Mouse (Mus musculus) thymus, postnatal 36 days (tissue): Measurements from ENCODE around the gene Nsdhl.

Source experiments
- DNase-seq, 2 experiments: peaks; one replicate each; pipeline ENCODE4 v3.0.0; 2022; ENCODE audit warnings: mixed read lengths in 2 of 2

Gene Nsdhl

DNA sequence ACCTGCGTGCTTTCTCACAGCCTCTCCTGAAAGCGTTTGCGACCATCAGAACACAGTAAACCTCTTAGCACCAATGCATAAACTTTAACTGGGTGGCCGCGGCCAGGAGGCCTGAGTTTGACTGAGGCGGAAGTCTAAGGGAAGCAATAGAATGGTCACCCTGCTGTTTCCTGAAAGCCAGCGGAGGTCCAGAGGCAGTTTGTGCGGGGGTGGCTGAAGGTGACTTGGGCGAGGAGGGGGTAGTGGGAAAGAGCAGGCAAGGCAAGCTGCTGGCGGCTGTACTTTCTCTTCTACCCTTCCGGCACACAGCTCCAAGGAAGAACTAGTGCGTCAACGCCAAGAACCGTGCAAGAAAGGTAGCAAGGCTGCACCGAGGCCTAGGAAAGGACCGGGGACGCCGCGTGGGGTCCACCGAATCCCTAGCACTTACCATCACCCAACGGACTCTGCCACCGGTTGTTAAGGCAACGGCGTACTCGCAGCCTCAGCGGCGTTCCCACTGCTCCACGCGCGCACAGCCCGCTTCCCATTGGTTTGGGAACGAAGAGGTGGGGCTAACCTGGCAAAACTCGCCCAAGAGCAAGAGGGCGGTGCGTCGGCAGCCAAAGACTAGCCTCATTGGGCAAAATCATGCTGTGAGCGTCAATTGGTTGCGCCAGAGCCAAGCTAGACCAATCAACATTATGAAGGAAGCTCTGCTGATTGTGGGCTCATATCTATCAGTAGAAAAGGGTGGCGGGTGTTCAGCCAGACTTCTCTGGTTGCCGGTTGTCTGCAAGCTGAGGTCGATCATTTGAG, at the start of gene Nsdhl, which contains the start of gene Cetn2:
Nsdhl (plus strand) TSS at position 674 of the 798 bp plus-strand sequence.
Cetn2 (minus strand) TSS at position 528 of the 798 bp plus-strand sequence.
- DNase-seq: peak; percentile 78 to 88

DNA sequence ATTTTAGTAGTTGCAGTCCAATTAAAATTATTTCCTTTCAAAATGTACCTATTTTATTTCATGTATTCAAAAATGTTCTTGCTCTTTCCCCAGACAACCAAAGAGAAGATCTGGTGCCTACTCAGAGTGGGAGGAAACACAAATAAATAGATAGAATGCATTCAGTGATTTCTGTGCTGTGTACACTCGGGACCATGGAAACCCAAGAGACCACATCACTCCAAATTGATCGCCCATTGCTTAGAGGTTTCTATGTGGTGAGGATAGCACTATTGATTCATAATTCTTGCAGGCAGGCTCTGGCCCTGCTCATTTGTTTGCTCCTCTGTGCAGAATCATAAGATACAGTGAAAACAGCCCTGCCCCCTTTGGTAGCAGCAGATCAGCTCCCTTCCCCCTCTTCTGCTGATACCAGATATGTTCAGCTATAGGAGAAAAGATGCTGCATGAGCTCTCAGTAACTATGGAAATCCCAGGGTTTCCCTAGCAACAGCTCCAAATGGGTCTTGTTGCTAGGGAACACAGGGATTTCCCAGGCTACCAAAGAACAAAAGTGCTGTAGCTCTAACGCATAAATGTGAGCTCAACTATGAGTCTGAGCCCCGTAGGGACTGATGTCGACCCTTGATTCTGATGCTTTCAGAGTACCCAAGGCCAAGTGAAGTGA, 22.8 kb upstream of the Nsdhl start:
- no peak for DNase-seq

DNA sequence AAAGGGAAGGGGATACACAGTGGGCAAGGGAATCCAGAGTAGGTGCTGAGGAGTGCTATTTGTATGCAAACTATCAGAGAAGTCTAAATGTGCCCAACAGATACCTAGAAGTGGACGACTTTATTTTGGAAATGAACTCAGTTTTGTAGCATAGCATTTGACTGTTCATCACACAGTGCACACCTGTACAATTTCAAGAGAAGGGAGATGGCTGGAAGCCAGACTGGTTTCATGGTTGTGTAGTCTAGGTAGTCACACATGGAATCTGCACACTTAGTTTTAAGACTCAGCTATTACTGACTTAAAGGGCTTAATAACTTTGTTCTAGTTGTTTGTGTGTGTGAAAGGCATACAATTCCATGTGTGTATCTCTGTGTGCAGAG, 22.3 kb upstream of the Nsdhl start:
- DNase-seq: no peak

DNA sequence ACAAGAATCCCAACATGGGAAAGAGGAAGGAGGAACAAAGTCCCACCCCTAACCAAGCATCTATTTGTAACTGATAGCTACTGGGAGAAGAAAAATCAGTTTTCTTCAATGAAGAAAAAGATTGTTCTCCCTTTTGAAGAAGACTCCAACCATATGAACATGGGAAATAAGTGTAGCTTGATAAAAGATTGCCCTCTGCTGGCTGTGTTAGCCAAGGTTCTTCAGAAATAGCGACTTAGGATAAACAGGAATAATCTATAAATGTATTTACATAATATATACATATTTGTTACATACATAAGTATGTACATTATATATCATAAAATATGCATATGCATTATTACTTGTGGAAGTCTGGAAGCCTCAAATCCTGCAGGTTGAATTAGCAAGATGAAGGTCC, 15.8 kb upstream of the Nsdhl start:
- DNase-seq: no peak

DNA sequence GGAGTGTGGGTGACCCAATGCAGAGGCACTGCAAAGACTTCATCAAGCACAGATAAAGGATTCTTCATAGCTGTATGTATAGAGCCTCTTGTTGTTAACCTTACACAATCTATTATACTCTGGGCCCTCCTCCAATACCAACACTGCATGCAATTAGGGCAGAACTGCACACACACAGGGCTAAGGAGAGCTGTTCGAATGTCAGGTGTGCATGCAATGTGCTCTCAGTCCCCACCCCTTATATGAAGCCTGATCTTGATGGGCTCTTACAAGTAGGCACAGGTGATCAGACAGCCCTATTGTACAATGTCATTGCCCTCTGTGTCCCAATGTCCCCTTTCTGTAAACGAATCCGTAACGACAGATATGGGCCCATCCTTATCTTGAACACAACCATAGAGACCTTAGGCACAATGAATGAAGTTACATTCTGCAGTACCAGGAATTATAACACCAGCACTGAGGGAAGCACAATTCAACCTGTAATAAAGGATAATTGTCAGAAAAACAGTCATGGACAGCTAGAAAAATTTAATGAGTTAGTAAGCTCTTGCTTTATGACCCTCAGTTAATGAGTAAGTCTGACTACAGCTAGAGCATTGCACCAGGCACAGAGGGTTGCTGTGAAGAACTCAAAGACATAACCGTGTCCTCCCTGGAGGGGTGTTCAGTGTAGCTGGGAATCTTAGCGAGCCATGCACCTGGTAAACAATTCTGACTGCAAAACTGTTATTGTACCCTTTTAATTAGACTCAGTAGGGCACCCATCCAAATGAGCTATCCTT, 10.5 kb upstream of the Nsdhl start:
- DNase-seq: no peak

DNA sequence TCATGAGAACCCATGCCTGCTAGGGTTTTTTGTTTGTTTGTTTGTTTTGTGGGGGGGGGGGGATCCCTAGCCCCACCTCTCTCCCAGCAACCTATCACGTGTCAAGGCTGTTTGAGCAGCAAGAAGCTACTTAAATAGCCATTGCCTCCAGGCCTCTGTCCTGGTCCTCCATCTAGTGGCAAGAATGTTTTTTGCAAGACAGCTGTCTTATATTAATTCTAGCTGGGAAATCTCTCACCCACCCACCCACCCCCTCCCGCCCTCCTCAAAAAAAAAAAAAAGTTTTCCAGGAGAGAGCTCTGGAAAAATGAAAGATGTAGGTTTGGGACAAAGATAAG, 10.0 kb upstream of the Nsdhl start:
- no peak for DNase-seq

DNA sequence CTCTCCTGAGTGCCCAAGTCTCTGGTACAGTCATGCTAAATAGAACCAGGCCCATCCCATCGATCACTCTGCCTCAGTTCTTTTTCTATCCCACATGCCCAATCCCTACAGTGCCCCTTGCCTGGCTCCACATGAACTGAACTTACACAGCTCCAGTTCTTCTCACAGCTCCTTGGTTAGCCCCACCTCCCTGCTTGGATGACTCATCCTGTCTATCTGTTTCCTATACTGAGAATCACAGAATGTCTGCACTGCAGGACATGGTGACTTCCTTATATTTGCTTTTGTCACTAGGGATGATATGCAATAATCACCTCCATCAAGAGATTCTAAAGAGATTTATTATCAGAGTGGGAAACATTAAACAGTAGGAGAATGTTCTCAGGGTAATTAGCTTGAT, 6.7 kb upstream of the Nsdhl start:
- DNase-seq: no peak

DNA sequence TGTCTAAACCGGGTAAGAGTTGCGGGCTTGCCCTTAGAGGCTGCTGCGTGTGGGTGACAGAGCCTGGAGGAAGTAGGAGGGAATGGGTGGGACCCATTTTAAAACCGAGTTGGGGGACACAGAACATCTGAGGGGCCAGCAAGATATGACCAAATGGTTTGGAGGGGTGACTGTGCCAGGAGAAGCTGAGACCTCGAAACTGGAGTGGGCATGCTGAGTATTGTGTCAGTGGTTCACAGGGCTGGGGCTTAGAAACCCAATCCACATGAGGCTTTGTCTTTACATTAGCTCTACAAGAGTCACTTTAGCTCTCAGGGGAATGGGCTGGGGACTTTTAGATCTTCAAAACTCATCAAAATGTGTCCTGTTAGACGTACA, 314 bp downstream of the Nsdhl start:
- DNase-seq: no peak

DNA sequence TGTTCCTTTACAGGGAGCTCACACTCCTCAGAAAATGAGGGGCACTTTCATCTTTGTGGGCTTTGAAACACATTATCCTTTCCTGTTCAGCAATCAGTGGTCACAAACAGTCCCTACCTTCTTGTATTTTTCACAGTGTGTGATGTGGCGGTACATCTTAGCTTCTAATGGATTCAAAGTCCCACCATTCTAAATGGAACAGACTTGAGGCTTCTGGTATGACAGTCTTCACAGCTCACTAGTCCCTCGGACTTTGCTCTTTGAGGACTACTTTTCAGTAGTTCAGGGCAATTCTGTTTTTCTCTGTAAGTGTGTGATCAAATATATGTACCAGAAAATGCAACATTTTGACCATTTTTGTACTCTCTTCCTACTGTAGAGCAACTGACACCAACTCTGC, 3.0 kb downstream of the Nsdhl start:
- DNase-seq: no peak

DNA sequence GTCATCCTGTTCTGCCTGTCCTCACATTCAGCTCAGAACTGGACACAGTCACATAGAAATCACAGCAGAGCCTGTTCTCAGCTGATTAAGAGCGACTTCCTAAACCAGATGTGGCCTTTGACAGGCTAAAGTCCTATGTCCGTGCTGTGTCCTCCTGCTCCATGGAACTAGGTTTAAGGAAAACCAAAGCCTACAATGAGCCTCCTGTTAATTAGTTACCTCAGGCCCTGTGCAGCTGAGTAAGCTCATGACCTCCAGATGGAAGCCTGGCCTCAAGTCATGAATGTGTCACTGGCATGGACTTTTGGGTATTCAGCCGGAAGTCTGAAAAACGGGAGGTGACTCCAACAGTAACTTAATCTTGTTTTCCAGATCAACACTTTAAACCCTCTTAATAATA, 35.1 kb downstream of the Nsdhl start:
- DNase-seq: no peak

DNA sequence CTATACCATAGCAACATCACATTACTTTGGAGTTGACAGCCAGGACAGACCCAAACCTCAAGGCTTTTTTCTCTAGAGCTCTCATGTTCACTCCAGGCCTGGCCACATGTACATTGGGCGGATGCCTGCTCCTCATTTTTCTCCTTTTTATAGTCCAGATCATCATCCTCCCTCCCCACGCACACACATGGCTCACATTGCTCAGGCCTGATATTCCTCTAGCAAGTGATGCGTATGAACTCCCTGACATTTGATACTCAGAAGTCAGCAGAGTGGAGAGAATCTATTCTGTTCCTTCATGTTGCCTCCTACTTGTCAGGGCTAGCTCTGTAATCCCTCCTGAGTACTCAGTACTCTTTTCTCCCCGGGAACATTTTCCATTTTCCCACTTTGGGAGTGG, 38.1 kb downstream of the Nsdhl start:
- no peak for DNase-seq

DNA sequence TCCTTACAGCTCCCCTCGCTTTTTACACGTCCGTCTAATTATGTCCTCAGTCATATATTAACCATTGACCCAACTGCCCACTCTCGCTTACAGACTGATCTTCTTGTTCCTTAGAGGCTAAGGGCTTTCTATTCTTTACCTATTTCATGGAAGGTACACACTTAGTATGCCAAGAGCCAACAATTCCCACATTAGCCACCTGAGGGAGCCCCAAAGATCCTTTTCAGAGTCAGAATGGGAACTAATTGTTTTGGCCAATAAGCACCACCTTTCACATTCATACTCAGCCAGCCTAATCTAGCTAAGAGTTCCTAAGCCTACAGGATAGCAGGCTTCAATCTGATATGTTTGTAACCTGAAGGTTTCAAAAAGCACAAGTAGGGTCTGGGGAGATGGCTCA, 42.1 kb downstream of the Nsdhl start:
- DNase-seq: peak in 1 of 2 experiments; percentile 2

DNA sequence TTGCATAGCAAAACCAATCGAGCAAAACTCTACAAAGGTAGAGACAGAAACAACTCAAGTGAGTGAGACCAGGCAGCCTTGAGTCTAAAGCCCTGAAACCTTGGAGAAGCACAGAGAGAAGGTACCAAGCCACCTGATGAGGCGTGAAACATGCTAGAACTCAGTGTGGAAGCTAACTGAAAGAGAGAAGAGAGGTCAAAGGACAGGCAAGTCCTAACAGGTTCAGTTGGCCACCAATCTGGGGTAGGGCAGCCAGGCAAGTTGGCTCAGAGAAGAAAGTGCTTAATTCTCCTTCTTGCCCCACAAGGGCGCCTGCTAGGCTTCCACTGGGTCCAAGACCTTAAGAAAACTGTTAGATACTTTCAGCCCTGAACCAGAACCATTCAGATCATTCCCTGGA, 43.2 kb downstream of the Nsdhl start:
- DNase-seq: no peak

DNA sequence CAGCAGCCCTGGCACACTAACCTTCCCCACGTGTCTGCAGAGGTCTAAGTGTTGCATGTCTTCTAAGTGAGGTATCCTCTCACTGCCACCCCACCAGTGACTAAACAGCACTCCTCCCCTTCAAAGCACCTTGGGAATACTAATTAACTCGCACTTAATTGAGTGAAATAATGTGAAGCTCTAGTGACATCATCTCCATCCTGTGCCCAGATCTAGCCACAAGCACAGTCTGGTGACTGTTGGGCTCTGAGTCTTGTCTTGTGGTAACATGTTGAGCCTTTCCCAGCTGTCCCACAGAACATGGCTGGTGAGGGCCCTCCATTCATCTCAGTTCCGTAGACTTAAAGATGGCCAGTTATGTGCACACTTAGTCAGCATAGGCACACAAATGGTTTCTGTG, 44.4 kb downstream of the Nsdhl start:
- no peak for DNase-seq

DNA sequence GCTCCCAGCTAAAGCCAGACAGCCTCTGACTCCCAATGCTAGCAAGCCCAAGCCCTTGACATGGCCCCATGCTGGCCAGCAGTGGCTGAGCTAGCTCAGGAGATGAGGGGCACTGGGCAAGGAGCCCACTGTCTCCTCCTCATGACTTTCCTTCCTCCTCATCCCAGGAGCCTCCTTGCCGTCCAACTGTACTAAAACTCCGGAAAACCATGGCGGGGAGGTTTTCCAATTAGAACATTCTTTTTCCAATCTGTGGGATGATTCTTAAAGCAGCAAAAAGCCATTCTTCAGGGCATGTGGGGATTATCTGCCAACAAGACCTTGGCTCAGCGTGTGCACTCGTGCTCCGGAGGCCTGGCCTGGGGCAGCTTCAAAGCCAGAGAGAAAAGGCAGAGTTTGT, 64.5 kb downstream of the Nsdhl start:
- no peak for DNase-seq

DNA sequence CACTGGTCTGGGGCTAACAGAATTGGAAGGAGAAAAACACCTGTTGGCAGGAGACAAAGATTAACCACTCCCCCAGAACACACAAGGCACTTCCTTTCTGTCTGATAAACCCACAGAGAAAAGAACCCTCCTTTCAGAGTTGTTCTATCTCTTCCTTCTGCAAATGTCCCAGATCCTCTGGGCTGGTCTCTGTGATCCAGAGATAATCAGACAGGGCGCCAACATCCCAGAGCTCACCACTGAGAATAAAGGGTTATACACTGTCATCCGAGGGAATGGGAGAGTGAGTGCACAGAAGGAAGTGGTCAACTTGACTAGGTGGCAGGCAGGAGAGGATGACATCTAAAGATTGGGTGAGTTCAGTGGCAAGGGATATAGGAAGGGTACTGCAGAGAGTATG, 67.2 kb downstream of the Nsdhl start:
- DNase-seq: no peak

DNA sequence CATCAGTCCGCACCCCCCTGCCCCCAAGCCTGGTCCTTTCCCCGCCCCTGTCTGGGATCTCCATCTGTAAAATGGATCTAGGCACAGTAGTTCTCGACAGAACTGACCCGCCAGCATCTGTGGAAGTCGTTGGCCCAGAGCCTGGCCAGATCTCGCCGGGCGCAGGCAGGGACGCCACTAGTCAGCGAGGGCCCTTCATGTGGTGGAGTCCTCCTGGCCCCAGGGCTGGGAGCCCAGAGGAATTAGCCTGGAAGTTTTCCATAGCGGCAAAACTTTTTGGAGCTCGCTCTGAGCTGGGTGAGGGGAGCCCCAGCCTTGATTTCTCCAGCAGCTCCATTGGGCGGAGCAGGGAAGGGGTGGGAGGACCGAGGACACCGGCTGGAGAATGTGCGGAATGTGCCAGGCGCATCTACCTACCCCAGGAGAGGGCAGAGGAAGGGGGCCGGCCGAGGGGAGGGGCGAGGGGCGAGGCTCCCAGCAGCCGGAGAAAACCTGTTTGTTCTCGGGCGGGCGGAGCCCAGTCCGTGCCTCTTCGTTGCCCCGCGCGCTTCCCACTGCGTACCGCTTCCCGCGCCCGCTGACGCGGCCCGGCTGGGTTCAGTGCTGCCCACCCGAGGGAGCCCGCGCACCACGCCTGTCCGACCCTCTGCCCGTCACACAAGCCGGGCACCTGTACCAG, 68.6 kb downstream of the Nsdhl start, which contains the start of gene Zfp185:
Zfp185 (plus strand) TSS at position 499 of the 679 bp plus-strand sequence.
- DNase-seq: peak; percentile 60 to 71

DNA sequence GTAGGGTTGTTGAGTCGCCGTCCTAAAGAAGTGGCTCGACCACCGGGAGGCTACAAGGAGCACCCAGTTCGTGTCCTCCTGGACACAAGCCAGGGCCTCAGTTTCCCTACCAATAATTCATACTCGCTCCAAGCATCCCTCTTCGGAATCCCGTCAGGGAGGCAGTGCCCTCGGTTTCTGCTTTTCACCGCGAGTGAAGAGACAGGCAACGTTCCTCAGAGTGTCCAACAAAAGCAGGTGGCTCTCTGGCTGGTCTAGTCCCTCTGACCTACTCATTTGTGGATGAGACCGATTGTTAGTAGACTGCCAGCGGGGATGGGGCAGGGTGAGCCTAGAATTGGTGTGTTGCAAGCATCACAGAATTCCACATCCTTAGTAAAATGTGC, 69.2 kb downstream of the Nsdhl start:
- no peak for DNase-seq

DNA sequence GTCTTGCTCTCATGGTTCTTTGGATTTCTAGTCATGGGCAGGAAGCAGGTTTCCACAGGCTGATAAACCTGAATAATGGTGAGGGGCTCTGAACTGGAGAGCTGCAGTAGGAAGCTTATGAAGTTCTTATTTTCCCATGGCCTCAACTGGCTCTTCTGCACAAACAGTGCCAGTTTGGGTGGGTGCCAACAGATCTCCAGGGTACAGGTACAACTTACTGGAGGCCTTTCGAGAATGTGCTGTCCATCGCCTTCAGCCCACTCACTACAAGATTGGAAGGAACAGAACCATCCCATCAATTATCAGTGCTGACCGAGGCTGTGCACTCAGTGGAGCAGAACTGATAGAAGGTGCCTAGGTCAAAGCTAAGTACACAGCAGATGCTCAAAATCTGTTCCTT, 70.1 kb downstream of the Nsdhl start:
- no peak for DNase-seq

DNA sequence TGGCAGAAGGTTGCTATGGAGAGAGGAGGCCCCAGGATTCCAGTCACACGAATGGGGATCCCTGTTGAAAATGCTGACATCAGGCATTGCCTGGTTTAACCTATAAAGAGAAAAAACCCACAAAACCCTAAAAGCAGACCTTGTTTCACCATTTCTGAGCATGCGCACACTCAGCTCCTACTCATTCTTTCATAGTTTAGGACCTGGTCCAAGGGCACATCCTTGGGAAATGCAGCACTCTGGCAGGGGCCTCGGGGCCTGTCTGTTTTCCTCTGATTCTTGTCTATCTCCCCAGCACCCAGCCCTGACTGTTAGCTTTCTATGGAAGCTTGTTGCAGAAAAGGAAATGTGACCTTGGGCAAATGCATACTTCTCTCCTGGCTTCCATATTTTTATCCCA, 72.2 kb downstream of the Nsdhl start:
- no peak for DNase-seq

DNA sequence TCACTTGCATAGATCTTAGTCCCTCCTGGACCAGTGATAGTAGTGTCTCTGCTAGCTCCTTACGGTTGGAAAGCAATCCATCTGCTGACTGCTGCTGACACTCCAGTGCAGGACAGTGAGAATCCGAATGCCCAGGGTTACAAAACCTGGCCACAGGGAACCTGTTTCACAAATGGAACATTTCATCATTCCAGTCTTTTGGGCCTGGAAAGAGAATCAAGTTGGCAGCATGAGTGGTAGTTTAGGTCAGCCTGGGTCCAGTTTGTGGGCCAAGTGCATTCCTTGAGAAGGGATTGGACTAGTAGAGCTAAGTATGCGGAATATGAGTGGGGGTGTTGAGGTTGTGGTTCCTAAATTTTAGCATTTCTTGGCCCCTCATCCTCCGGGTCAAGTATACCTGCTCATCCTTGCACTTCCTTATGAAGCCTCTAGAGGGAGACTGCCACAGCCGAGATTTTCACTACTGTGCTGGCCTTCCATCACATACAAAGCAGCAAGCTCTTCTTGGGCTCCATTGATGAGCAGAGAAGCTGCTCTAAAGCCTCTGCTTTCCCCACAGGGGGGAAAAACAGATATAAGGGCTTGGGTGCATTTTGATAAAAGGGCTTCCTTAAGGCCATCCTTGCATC, 74.0 kb downstream of the Nsdhl start:
- DNase-seq: no peak

DNA sequence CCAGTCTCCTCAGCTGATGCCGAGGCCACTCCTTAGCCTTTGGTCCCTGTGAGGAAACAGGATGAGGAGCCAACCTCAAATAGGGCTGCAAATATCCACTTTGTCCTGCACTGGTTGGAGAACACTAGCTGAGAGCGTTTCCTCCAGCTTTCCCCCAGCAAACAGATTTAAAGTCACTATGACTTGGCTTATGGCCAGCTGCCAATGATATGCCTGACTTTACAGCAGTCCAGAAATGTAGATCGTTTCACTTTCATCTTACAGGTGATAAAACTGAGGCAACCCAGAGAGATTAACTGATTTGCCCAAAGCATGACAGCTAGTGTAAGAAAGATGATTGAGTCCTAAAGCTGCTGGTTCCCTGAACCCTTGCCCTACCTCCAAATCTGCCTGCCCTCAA, 77.2 kb downstream of the Nsdhl start:
- DNase-seq: no peak

DNA sequence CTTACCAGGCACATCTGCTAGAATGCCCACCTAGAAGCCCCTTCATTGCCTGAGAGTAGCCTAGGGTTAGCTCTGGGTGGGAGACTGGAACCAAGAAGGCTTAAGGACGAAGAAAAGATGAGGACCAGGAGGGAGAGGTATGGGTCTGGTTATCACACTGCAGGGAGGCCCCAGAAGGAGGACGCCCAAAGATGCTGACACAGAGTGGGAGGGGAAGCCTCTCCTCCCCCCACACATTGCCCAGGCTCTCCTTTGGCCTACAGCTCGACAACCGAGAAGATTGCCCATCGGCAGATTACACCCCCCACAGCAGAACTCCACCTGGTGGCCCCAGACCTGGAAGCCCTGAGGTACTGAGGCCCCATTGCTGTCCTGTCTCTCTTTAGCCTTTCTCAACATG, 84.8 kb downstream of the Nsdhl start:
- DNase-seq: no peak
